In the genomic region with DNA sequence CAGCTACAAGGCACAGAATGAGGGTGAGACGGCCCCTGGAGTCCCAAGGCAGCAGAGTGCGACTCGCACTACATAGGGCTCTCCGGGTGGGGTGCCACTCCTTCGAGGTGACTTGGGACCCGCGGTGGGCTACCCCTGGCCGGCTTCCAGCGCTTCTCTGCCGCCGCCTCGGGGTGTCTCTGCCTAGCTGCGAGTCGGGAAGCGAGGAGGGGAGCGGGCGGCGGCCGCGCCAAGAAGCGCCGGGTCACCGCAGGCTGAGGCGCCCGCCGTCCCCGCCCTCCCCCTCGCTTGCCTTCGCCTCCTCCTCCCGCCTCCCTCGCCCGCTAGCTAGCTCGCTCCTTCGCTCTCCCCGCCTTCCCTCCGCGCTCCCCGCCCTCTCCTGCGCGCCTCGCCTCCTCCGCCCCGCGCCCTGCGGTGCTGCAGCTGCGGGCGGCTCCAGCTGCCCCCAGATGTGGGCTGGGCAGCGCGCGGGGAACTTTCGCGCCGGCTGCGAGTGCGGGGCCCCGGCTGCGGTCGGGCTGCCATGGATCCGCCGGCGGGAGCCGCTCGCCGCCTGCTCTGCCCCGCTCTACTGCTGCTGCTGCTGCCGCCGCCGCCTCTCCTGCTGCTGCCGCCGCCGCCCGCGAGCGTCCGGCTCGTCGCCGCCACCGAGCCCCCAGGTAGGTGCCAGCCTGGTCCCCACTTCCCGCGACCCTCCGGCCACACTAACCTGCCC, we compare ENCODE assay signal across 8 mouse cellular contexts. TPM values are rescaled to one million over a fixed set of nuclear protein-coding genes. Genes with fewer than 3 reads are reported as not detected.
DNase-seq lines count a peak whose midpoint lies in the region; ATAC-seq lines count a peak whose summit lies in the region.

A gene (plus strand): TSS at position 444 of the 715 bp plus-strand sequence.

- peak in 1 of 2 experiments; percentile 82 for DNase-seq in left cerebral cortex, postnatal 10 days (ENCODE audit: extremely low spot score in 1 of 2, low spot score in 2 of 2)
- no peak for DNase-seq in left cerebral cortex, adult 8-10 months (ENCODE audit: low spot score in 2 of 2)
- peak; percentile 92 for DNase-seq in embryonic facial prominence, embryonic 14.5 days (ENCODE audit: low spot score)
- DNase-seq in heart, embryonic 10.5 days (ENCODE audit: low spot score) = no peak
- peak; percentile 19 for DNase-seq in kidney, adult 9 months
- peak; percentile 69 to 71 for DNase-seq in lung, adult 18-20 months
- peak; percentile 82 for DNase-seq in ovary, adult 18-20 months (ENCODE audit: low spot score)
- DNase-seq in urinary bladder, adult 2 months (ENCODE audit: low spot score) = peak; percentile 62

- H3K4me3 ChIP-seq in embryonic facial prominence, embryonic 14.5 days (ENCODE audit: low read depth, low read length) = peak within 1 kb of the TSS; percentile 74
- H3K4me3 ChIP-seq in heart, embryonic 10.5 days = peak within 1 kb of the TSS; percentile 83

- peak within 1 kb of the TSS; percentile 55 for H3K27ac ChIP-seq in embryonic facial prominence, embryonic 14.5 days (replicated peaks; ENCODE audit: low read depth, low read length)
- peak within 1 kb of the TSS; percentile 81 for H3K27ac ChIP-seq in heart, embryonic 10.5 days

- intact Hi-C loops in left cerebral cortex, postnatal 10 days (cut with DNase I) = loop anchor here (5.0 kb wide), 1 partner anchor 166 kb away; no protein-coding TSS in a partner anchor

- peak; percentile 91 for ATAC-seq in embryonic facial prominence, embryonic 14.5 days (ENCODE audit: low read depth)

- H3K36me3 ChIP-seq in embryonic facial prominence, embryonic 14.5 days (ENCODE audit: control insufficient read depth, insufficient read depth, low read length) = no peaks in the 10 kb centered on the region
- no peaks in the 10 kb centered on the region for H3K36me3 ChIP-seq in heart, embryonic 10.5 days

- peaks cover 58% of the 10 kb centered on the region for H3K27me3 ChIP-seq in embryonic facial prominence, embryonic 14.5 days (replicated peaks; ENCODE audit: control insufficient read depth, insufficient read depth, low read length)
- H3K27me3 ChIP-seq in heart, embryonic 10.5 days (ENCODE audit: insufficient read depth, poor library complexity, severe bottlenecking) = peaks cover 94% of the 10 kb centered on the region

- H3K4me1 ChIP-seq in embryonic facial prominence, embryonic 14.5 days (ENCODE audit: control insufficient read depth, insufficient read depth, low read length) = peaks cover 9% of the 10 kb centered on the region; the same call in 1 of the 2 replicates
- H3K4me1 ChIP-seq in heart, embryonic 10.5 days = peaks cover 23% of the 10 kb centered on the region

- H3K9me3 ChIP-seq in embryonic facial prominence, embryonic 14.5 days (ENCODE audit: control insufficient read depth, low read length) = no peaks in the 10 kb centered on the region
- no peaks in the 10 kb centered on the region for H3K9me3 ChIP-seq in heart, embryonic 10.5 days

- H3K4me2 ChIP-seq in embryonic facial prominence, embryonic 14.5 days (ENCODE audit: low read depth, low read length) = peak within 1 kb of the TSS; percentile 93

- WGBS in embryonic facial prominence, embryonic 14.5 days = 0% methylated on average over 33 of the region's 82 CpGs
- under 1% methylated on average over 66 of the region's 82 CpGs for WGBS in heart, embryonic 10.5 days

- peak within 1 kb of the TSS; percentile 74 for H3K9ac ChIP-seq in embryonic facial prominence, embryonic 14.5 days (ENCODE audit: low read depth, low read length)

RNA-seq across cellular contexts. Expression of the gene that starts here (rescaled TPM):
- total RNA-seq in left cerebral cortex, postnatal 10 days (2021) = 10 to 100 TPM; 11.1 to 14.3 TPM
- 1 to 10 TPM; 5.7 to 9.0 (median 8.2) TPM for total RNA-seq in left cerebral cortex, adult 8-10 months (2022)
- polyA plus RNA-seq in embryonic facial prominence, embryonic 14.5 days (2014; fragmentation: Nextera tagmentation; extraction: Ambion mirVana) = 24.6 and 25.7 TPM in 2 replicates
- polyA plus RNA-seq in heart, embryonic 10.5 days (2016; fragmentation: Nextera tagmentation; extraction: Ambion mirVana) = 1.4 and 3.9 TPM in 2 replicates
- 30.9 and 45.5 TPM in 2 replicates for polyA plus RNA-seq in urinary bladder, adult 2 months (2012; rRNA removed)

Comparison
In these comparisons a context has a peak if more than half of its experiments do, and no peak if none do; other contexts are left out.
1. DNase-seq: peak in embryonic facial prominence, embryonic 14.5 days (single experiment), kidney, adult 9 months (single experiment), lung, adult 18-20 months (2 of 2), ovary, adult 18-20 months (single experiment) and urinary bladder, adult 2 months (single experiment); none in left cerebral cortex, adult 8-10 months (0 of 2) and heart, embryonic 10.5 days (single experiment).